Mouse (Mus musculus): ENCODE data around the gene Mef2c. TPM values are rescaled to one million over a fixed set of nuclear protein-coding genes. Genes with fewer than 3 reads are reported as not detected.

Mef2c gene
- total RNA-seq (2021) = 10 to 100 TPM; 42.9 to 86.6 TPM
- long read RNA-seq, experiment 1, transcript Mef2c-227 (10 exons, 3,498 nt) = major isoform, 7 of 28 reads
- long read RNA-seq, experiment 1, partial matches to known transcripts = 9 of 28 reads
- long read RNA-seq, experiment 1, other reads (novel, unspliced or antisense) = 12 of 28 reads
- long read RNA-seq, experiment 2, partial matches to known transcripts = 4 of 21 reads
- long read RNA-seq, experiment 2, other reads (novel, unspliced or antisense) = 13 of 21 reads

DNA sequence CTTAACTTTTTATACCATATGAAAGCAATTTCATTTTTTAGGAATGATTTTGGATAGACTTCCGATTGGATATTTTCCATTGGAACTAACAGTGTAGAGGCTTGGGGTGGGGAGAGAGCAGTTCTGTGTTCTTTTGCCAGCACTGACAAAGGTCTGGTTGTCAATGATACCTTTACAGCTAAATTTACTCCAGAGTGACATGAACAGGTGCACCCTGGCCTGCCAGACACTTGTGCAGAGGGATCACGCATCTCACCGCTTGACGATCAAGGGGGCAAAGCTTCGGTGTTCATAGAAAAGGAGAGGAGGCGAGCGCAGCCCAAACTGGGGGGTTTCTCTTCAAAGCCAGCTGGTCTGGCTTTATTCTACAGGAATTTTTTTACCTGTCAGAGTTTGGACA is at the start of gene Mef2c:
Mef2c (plus strand) TSS at position 116 of the 400 bp plus-strand sequence.
- no peak for DNase-seq

DNA sequence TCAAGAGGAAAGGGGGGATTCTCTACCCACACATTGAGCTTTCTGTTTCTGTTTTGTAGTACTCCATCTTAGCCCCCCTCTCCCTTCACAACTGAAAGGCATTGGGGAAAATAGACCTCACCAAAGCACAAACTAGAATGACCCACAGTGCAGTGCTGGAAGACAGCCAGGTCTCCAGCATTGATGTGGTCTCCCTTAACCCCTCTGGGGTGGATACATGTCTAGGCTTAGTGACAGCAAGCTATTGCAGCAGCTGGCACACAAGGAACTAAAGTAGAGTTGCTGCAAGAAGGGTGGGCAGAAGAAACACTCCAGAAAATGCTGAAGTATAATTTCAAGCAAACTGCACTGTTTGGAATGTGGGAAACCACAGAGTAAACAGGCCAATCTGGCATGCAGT is 45.1 kb upstream of the Mef2c start:
- no peak for DNase-seq

DNA sequence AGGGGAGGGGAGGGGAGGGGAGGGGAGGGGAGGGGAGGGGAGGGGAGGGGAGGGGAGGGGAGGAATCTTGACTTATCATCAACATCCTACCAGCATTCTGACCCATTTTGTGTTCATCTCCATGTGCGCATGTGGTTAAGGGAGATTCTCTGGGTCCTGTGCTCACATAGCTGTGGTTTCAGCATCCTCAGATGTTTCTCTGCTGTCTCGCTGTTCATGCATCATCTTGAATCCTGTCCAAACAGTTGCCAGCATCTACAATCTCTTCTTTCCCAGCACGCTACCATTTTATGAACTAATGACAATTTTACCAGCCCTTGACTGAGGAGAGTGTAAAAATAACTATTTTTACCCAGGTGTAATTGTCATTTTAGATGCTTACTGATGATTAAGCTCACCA is 44.2 kb upstream of the Mef2c start:
- no peak for DNase-seq

DNA sequence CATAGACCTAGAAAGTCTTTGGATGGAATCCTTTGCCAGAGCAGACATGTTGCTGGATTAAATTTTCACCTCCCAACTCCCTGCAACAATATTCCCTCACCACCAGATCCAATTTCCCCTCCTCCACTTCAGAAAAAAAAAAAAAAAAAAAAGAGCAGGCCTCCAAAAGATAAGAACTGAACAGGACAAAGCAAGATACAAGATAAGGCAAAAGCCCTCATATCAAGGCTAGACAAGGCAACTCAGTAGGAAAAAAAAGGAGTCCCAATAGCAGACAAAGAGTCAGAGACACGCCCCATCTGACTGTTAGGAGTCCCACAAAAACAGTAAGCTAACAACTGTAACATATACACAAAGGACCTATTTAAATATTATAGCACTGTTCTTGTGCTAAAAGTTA is 43.2 kb upstream of the Mef2c start:
- DNase-seq = no peak

DNA sequence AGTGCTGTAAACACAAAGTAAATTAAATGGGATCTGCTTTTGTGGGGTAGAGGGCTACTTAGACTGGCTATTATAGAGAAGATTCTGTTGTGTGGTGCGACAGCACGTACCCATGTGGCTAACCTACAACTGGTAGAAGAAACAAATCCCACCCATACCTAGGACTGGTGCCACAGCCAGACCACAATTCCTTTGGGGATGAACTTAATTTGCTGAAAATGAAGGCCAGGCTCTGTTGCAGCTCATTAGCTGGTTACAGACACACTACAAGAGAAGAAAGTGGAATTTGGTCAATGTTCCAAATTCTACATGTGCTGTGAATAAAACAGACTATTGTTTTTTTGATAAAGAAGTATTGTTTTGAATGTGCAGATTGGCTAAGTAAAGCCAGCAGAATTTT is 42.3 kb upstream of the Mef2c start:
- DNase-seq = no peak

DNA sequence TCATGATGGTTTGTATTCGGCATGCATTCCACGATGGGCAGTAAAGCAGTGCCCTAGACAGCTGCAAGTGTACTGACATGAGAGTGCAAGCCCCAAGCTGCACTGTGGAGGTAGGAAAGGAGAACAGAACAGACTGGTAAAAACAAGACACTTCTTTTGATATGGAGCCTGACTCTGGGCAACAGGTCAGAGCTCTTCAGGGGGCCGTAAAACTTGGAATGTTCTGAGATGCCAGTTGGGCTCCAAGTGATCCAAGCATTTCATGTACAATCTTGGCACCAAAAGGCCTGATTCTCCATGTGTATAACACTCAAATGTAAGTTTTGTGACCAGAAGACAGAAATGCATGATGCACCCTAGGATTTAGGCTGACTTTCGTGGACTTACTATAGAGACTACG is 37.1 kb upstream of the Mef2c start:
- DNase-seq = no peak

DNA sequence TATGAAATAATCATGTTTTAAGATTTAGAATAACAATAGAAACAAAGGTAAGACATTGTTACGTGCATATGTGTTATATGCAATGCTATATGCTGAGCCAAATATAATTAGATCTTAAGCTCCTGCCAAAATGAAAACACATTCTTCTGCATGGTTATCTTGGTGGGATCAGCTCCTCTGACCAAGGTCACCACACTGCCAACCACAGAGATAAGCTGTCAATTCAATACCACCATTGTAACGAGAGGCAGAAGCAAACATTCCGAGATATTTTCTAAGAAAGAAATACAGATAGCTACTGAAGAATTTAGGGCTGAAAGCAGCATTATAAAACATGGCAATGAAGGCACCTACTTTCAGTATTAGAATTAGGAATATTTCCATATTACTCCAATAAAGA is 35.0 kb upstream of the Mef2c start:
- no peak for DNase-seq

DNA sequence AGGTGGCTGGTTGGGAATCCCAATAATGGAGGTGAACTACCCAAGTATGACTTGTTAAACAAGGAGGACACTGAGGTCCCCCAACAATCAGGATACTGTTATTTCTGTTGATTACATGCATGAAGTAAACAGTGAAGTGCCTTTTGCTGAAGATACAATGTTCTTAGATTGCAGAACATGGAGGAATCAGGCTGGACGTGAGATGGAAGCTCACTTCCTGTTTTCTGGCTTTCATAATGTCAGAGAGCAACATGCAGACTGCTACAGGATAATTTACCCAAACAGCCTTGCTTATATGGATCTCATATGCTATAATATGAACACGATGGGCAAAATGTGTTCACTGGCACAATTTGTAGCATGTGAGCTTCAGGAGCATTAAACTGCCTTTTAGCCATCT is 30.1 kb upstream of the Mef2c start:
- no peak for DNase-seq

DNA sequence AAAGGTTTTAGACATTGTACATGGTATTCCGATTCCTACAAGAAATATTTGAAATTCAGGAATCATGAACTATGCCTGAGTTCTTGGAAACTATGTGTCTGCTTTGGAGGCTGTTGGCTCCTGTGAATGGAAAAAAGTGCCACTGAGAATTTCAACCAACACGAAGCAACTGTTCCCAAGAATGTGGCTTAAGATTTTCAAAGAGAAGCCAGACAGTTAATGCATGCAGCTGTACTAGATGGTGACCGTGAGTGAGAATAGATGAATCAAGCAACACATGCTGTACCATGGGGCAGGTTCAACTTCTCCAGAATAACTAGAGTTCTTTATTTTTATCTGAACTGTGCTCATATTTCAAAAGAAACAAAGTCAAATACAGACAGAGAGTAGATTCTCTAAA is 23.4 kb upstream of the Mef2c start:
- DNase-seq = no peak

DNA sequence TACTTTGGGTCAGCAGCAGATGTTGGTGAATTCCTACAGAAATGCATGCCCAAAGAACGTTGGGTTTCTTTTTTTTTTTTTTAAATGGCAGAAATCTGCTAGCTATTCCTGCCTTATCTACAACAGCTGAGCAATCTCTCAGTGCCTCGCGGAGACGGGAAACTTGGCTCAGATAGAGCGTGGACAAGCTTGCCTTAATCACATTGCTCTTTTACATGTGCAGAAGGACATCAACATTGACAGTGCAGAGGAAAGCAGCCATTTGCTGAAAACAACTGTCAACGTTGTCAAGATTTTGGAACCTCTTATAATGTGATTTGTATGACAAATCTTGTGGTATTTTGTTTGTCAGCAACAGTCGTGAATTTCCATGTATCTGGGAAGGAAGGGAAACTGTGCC is 22.5 kb upstream of the Mef2c start:
- DNase-seq = no peak

DNA sequence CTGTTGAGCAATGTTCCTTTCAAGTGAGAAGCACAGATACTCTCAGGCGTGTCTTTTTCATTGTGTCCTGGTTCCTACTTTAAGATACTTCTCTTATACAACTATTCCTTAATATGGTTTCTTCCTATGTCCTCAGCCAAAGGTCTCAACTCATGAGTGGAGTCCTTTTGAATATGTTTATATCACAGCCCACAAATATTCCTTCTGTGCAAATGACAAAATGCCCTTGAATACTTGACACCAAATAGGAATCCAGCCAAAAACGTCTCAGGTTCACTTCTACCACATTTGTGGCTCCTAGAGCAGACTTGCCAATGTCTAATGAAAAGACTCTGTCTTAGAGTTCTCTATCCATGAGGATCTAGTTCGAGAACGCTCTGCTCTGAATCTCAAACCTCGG is 21.7 kb upstream of the Mef2c start:
- DNase-seq = peak; percentile 33

DNA sequence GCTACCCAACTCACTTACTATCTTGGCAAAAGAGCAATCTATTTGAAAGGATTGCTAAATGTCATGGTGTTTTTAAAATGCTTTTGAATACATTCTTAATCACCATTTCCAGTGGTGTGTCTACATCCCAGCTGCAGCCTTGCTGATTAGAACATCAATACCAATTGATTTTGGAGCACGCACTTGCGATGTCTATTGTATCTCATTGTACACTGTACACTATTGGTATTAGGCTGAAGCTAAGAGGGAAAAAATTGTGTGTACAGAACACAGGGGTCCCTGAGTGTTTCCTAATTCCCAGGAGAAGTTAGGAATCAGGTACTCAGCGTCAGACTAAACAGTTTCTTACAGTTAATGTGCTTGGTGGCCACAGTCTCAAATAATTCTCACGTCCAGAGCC is 19.6 kb upstream of the Mef2c start:
- no peak for DNase-seq

DNA sequence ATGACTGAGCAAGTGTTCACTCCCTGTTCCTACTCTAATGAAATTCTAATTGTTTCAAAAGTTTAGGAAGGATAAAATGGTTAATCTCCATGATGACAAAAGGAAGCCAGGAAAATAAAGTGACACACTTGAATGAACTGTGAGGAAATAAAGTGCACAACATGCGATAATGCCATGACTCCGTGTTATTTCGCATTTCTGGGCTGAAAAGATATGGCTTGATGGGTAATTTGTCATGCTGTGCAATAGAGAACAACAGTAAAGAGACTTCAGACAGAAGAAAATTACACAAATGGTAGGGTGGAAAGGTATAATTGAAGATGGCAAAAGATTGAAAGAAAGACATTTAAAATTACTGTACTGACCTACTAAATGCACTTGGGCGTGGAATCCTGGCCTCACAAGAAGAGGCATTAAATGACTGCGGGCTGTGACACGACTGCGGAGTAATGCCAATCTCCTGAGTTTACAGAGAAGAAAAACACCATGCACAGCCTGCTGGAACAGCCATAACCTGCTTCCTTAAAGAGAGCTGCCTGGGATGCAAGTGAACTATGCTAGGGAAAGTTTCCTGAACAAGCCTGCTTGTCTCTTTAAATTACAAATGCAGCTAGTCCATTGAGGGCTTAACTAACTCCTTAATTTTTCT is 19.0 kb upstream of the Mef2c start:
- no peak for DNase-seq

DNA sequence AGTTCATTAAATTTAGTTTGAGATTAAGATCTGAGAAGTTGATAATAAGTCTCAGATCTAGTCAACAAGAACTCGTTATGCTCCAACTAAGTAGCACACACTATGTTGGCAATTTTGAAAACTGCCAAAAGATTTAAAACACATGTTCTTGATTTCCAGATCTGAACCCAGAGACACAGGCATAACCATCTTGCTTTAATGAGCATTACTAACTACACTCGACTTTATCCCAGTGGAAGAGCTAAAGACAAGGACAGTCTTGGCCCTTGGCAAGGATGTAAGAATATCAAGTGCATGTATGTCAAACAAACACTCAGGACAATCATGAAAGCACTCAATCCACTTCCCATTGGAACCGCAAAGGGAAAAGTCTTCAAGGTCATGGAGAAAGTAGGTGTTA is 11.8 kb upstream of the Mef2c start:
- no peak for DNase-seq

DNA sequence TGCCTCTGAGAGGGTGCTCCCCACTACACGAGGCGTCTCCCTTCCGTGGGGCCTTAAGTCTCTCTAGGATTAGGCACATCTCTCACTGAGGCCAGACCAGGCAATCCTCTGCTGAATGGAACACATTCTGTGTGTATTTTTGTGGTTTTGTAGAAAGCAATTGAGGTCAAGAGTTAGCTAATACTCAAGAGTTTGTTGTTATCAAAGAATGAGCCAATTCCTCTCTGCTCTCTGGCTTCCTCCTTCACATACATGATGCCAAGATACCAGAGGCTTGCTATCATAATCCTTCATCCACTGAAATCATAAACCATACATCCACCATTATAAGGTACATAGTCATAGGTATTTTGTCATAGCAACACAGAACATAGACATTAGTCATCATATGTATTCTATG is 6.1 kb upstream of the Mef2c start:
- DNase-seq = no peak

DNA sequence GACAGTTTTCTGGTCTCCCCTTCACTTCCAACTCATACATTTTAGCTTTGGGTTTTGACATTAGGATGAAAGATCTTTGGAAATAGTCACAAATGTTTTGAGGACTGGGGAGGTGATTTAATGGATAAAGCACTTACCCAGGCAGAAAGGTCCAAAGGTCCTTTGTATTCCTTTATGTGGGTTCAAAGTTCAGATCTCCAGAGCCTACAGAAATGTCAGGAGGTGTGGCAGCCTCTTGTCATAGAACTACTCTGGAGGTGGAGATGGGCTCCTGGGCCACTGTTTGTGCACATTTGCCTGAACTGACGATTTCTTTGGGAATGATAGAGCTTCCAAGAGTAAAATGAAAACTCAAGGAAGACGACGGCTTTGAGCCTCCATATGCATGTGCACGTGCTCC is 4.3 kb upstream of the Mef2c start:
- DNase-seq = no peak

DNA sequence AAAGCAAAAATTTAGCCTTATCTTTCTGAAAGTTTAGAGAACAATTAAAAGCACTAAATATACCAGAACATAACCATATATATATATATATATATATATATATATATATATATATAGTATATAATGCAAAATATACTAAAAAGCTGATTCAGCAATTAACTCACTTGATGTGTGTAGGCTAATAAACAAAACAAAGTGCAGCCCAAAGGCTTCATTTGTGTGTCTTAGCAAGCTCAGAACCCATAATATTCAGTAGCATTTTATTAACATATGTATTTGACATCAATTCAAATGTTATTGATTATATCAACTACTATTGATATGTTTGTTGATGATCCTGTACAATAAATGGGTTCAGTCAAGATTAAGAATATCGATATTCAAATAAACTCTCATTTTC is 3.9 kb downstream of the Mef2c start:
- no peak for DNase-seq

DNA sequence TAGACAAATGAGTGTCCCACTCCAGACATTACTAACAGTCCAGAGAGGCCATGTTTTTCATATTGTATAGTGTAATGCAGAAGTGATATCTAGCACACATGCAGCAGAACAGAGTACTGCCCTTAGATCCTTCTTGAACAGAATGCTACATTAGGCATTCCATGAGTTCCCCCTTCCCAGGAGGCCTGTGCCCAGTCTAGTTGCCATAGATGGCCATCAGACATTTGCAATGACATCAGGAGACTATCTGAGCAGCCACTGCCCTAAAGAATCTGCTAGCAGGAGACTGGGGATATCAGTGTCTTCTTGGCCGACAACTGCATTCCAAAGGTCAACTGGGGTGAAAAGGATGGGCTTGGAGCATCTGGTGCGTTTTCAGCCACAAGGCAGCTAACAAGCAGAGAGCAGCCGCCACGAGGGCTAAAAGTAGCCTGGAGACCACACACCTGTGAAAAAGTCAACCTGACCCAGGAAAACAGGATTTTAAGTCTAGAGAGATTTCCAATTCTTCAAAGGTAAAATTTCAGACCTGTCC is 11.2 kb downstream of the Mef2c start:
- no peak for DNase-seq

DNA sequence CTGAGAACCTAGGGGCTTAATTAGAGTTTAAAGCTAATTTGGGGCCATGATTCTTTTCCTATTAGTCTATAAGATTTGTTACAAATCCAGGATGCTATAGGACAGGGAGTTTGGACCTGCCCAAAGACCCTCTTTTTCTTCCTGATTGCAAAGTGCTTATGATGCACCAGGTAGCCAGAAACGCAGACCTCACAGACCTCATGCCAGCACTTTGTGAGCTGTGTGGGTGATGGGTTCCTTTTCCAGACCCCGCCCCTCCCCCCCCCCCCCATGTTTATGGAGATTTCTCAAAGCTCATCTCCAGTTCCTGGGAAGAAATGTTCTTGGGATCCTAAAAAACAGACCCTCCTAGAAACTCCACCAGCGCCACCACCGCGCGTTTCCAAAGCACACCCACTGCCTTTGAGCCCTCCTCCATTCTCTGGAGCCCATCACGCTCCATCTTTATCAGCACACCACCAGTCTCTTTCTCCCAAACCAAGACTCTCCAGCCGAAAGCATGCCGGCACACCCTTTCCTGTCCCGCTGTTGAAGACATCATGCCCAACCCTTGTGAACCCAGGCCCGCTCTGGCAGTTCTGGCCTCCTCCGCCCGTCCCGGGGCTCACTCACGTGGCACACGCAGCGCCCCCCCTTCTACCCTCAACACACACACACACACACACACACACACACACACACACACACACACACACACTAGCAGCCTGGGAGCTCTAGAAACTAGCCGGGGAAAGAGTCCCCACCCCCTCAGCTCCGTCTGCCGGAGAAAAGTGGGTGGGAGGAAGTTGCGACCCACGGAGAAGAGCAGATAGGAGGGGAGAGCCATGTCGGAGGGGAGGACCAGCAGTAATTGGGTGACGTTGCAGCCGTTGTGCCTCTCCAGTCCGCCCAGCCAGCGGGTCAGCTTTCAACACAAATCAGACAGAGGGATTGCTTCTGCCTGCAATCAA is 14.1 kb downstream of the Mef2c start:
- DNase-seq = peak; percentile 70

DNA sequence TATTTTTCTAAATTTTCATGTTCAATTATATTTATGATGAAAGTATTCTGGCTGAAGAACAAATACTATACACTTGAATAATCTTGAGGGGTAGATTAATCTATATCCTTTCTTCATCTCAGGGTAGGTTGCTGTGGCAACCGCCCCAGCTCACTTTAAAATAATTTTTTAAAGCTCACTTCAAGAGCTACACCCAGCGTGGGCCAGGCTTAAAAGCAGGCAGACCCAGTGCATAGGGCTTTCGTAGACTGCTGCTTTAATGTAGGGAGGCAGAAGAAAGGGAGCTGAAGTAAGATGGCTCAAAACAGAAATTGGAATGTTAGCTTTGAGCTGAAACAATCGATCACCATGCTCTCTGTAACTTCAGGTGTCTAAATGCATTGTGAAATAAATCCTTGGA is 17.0 kb downstream of the Mef2c start:
- no peak for DNase-seq

DNA sequence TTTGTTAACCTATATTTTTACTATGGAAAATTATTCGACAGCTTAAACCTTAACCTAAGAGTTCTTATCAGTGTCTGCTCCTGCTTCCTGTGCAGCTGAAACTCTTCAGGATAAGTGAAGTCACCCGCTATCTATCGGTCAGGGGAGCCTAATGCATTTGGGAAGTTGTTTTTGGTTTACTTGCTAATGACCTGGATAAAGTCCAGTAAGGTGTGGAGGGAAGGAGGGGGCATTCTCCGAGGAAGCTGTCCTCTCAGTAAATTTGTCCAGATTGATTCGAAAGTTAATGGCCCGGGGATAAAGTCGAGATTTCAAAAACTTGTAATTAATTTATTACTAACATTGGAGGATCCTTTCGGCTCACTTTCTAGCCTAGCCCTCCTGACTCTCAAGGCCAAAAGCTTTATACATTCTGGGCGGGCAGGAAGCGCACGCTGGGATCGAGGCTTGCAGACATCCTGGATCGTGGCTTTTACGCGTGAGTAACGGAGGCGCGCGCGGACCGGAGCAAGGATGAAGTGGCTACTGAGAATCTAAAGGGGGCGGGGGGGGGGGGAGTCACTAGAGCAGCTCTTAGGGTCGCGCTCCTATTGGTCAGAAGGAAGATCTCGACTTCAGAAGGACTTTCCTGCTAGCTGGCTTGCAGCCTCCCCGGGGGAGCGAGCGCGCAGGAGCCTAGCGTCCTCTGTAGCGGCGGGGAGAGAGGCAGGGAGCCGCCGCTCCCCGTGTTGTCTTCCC is 19.6 kb downstream of the Mef2c start:
- DNase-seq = peak; percentile 76

DNA sequence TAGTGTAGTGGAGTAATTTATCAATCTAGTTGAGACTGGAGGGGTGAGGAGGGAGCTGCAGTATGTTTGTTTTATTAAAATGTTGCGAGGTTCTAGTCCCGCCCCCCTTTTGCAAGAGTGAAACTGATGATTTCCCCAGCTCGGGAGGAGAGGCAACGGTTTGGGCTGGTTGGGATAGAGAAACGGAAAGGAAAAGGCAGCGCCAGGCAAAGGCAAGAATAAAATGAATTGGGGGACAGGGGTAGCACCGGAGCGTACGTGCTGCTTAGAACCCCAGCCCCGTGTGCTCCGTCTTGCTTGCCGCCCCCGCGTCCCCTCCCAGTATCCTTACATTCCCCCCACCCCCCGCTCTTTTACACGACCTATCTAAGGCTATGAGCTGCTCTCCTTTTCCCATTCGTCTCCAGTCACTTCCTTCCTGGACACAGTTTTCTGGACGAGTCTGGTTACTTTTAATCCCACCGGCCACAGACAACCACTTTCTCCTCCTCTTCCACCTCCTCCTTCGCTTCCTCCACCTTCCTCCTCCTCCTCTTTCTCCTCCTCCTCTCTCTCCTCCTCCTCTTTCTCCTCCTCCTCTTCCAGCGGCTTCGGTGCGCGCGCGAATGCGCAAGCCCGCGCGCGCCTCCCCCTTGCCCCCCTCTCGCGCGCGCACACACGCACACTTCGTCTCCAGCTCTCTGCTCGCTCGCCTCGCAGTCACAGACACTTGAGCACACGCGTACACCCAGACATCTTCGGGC is 20.5 kb downstream of the Mef2c start:
- peak; percentile 84 for DNase-seq
